Mouse (Mus musculus): Measurements from ENCODE around the gene Gys1. TPM values are rescaled to one million over a fixed set of nuclear protein-coding genes. Genes with fewer than 3 reads are reported as not detected.

Gene Gys1
- total RNA-seq, 1 experiment from 2014 or later: 7.5 TPM

Other genes starting within 250 kb of the Gys1 start
- gene Ccdc155, start 230.0 kb upstream of the Gys1 start, total RNA-seq (2017): 0.18 and 2.0 TPM in 2 replicates
- gene Dkkl1, start 222.7 kb upstream of the Gys1 start, total RNA-seq (2017): 6.7 and 17.4 TPM in 2 replicates
- 0.55 and 0.87 TPM in 2 replicates for gene Tead2, start 219.1 kb upstream of the Gys1 start, total RNA-seq (2017)
- 28.9 and 41.4 TPM in 2 replicates for gene Cd37, start 195.7 kb upstream of the Gys1 start, total RNA-seq (2017)
- not detected in 2 replicates for gene Slc6a16, start 193.8 kb upstream of the Gys1 start, total RNA-seq (2017)
- gene Slc6a21, start 157.3 kb upstream of the Gys1 start, total RNA-seq (2017): not detected in 2 replicates
- 3.1 and 3.4 TPM in 2 replicates for gene Trpm4, start 101.1 kb upstream of the Gys1 start, total RNA-seq (2017)
- 0.41 TPM in 1 of 2 replicates, not detected in the other for gene Hrc, start 99.6 kb upstream of the Gys1 start, total RNA-seq (2017)
- not detected in 2 replicates for gene Ppfia3, start 67.8 kb upstream of the Gys1 start, total RNA-seq (2017)
- 1.9 TPM in 1 of 2 replicates, not detected in the other for gene Lin7b, start 64.3 kb upstream of the Gys1 start, total RNA-seq (2017)
- 451 and 564 TPM in 2 replicates for gene Snrnp70, start 39.1 kb upstream of the Gys1 start, total RNA-seq (2017)
- gene Kcna7, start 29.2 kb upstream of the Gys1 start, total RNA-seq (2017): not detected in 2 replicates
- gene Ntf5, start 21.1 kb upstream of the Gys1 start, total RNA-seq (2017): not detected in 2 replicates
- not detected in 2 replicates for gene Lhb, start 14.0 kb upstream of the Gys1 start, total RNA-seq (2017)
- 149 and 177 TPM in 2 replicates for gene Ruvbl2, start 3.3 kb downstream of the Gys1 start, total RNA-seq (2017)
- gene Ftl1, start 25.0 kb downstream of the Gys1 start, total RNA-seq (2017): 650 and 699 TPM in 2 replicates
- 34.0 and 35.6 TPM in 2 replicates for gene Bax, start 32.1 kb downstream of the Gys1 start, total RNA-seq (2017)
- gene Tulp2, start 47.0 kb downstream of the Gys1 start, total RNA-seq (2017): not detected in 2 replicates
- gene Gm45808, start 52.0 kb downstream of the Gys1 start, total RNA-seq (2017): not detected in 2 replicates
- 11.8 and 13.4 TPM in 2 replicates for gene Dhdh, start 54.0 kb downstream of the Gys1 start, total RNA-seq (2017)
- gene Nucb1, start 75.6 kb downstream of the Gys1 start, total RNA-seq (2017): 296 and 342 TPM in 2 replicates
- 122 and 193 TPM in 2 replicates for gene Ppp1r15a, start 91.4 kb downstream of the Gys1 start, total RNA-seq (2017)
- not detected in 2 replicates for gene Plekha4, start 91.5 kb downstream of the Gys1 start, total RNA-seq (2017)
- not detected in 2 replicates for gene Hsd17b14, start 120.0 kb downstream of the Gys1 start, total RNA-seq (2017)
- 26.6 and 39.0 TPM in 2 replicates for gene Bcat2, start 135.3 kb downstream of the Gys1 start, total RNA-seq (2017)
- gene Fgf21, start 180.6 kb downstream of the Gys1 start, total RNA-seq (2017): not detected in 2 replicates
- not detected in 2 replicates for gene Fut1, start 182.4 kb downstream of the Gys1 start, total RNA-seq (2017)
- 1.0 TPM in 1 of 2 replicates, not detected in the other for gene Izumo1, start 187.0 kb downstream of the Gys1 start, total RNA-seq (2017)
- gene Rasip1, start 192.6 kb downstream of the Gys1 start, total RNA-seq (2017): not detected in 2 replicates
- gene Mamstr, start 205.1 kb downstream of the Gys1 start, total RNA-seq (2017): under 0.01 TPM in 1 of 2 replicates, not detected in the other
- not detected in 2 replicates for gene Fut2, start 231.6 kb downstream of the Gys1 start, total RNA-seq (2017)
- gene Ntn5, start 249.2 kb downstream of the Gys1 start, total RNA-seq (2017): not detected in 2 replicates

Measured in common myeloid progenitor, adult 5-6 weeks (primary cell).